14 mouse cellular contexts compared by ENCODE assay signal in the genomic region with DNA sequence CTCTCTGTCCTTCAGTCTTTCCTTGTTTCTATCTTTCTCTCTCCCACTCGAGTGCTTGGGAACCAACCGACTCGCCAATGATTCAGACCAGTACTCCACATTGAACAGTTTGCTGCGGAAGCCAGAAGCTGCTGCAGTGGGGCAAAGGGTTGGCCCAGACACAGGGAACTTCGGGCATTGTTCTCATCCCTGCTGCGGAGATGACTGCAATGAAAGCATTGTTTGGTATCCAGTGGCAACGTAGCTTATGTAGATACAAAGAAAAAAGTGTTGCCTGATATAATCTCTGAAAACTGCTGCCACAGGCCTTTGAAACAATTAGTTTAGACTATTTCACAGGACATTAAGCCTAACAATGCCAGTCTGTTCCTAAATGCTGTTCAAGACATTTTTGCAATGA. TPM values are rescaled to one million over a fixed set of nuclear protein-coding genes. Genes with fewer than 3 reads are reported as not detected.
DNase-seq lines count a peak whose midpoint lies in the region; ATAC-seq and TF ChIP-seq lines count a peak whose summit lies in the region.
"Had no signal": no experiment of that assay in that cellular context is flagged by ENCODE, and none has a peak within 500 bp of the region (broad histone marks: within the 10 kb centered on the region; RNA-seq: fewer than 3 reads in every experiment).

No protein-coding gene starts in this region.

- H3K4me3 ChIP-seq in thymus, adult 2 months (ENCODE audit: control insufficient read depth, insufficient read depth, low read length): no peak overlapping the region
- H3K4me3 ChIP-seq in midbrain, embryonic 14.5 days (replicated peaks; ENCODE audit: low read depth, low read length): no peak overlapping the region
- H3K4me3 ChIP-seq: heart, adult 2 months; liver, embryonic 12.5 days had no signal

- no peaks in the 10 kb centered on the region for H3K27me3 ChIP-seq in thymus, adult 2 months (ENCODE audit: control insufficient read depth, insufficient read depth, low read length)
- no peaks in the 10 kb centered on the region for H3K27me3 ChIP-seq in midbrain, embryonic 14.5 days (ENCODE audit: control insufficient read depth, insufficient read depth, low read length)
- H3K27me3 ChIP-seq: liver, embryonic 12.5 days had no signal

- no peak overlapping the region for H3K9ac ChIP-seq in midbrain, embryonic 14.5 days (replicated peaks; ENCODE audit: low read length)
- H3K9ac ChIP-seq: liver, embryonic 12.5 days had no signal

- peak; percentile 18 for DNase-seq in CD4-positive, CD25-positive, alpha-beta regulatory T cell, adult 2 months (ENCODE audit: low read depth, low spot score)
- DNase-seq in thymus, adult 2 months: no peak
- DNase-seq in thymus, adult 18-20 months: no peak
- DNase-seq in midbrain, embryonic 14.5 days: peak; percentile 57
- no peak for DNase-seq in lung, postnatal 36 days
- no peak for DNase-seq in kidney, postnatal 10 days
- DNase-seq: cerebellum, adult 9-10 months; heart, adult 2 months; heart, postnatal 14 days; kidney, adult 18-20 months had no signal

- peaks cover 12% of the 10 kb centered on the region for H3K4me1 ChIP-seq in thymus, adult 2 months (replicated peaks; ENCODE audit: control insufficient read depth, insufficient read depth, low read length)
- H3K4me1 ChIP-seq in midbrain, embryonic 14.5 days (ENCODE audit: control insufficient read depth, insufficient read depth, low read length): peaks cover 9% of the 10 kb centered on the region
- H3K4me1 ChIP-seq: liver, embryonic 12.5 days had no signal

- no peak for TF ChIP-seq POLR2A in thymus, adult 2 months (IDR thresholded peaks at IDR 0.05; ENCODE audit: control insufficient read depth, extremely low read depth, insufficient read depth, low read length, poor library complexity)

- ATAC-seq in CD4-positive, CD25-positive, alpha-beta regulatory T cell, adult 4 months: no peak
- no peak for ATAC-seq in midbrain, embryonic 14.5 days (ENCODE audit: low FRiP score, low TSS enrichment)
- no peak for ATAC-seq in inflammation-experienced regulatory T-cells, adult 6 months
- ATAC-seq: liver, embryonic 12.5 days; lung, postnatal 0 days had no signal

- no peak for TF ChIP-seq CTCF in thymus, adult 2 months (IDR thresholded peaks at IDR 0.05; ENCODE audit: borderline replicate concordance, control insufficient read depth, extremely low read depth, insufficient read depth, low read length, poor library complexity)

- H3K4me2 ChIP-seq in midbrain, embryonic 14.5 days (ENCODE audit: low read length): no peak overlapping the region
- H3K4me2 ChIP-seq: liver, embryonic 12.5 days had no signal

- H3K36me3 ChIP-seq in thymus, adult 2 months (ENCODE audit: control insufficient read depth, insufficient read depth, low read length): no peaks in the 10 kb centered on the region
- no peaks in the 10 kb centered on the region for H3K36me3 ChIP-seq in midbrain, embryonic 14.5 days (ENCODE audit: control insufficient read depth, insufficient read depth, low read length)
- H3K36me3 ChIP-seq: liver, embryonic 12.5 days had no signal

- WGBS in thymus, adult 2 months: 74% methylated on average over 7 of the region's 7 CpGs
- WGBS in midbrain, embryonic 14.5 days: 7% methylated on average over 7 of the region's 7 CpGs

- H3K27ac ChIP-seq in thymus, adult 2 months (ENCODE audit: control insufficient read depth, insufficient read depth, low read length): peak overlapping the region; percentile 34
- no peak overlapping the region for H3K27ac ChIP-seq in midbrain, embryonic 14.5 days (replicated peaks; ENCODE audit: low read depth, low read length)
- H3K27ac ChIP-seq: heart, adult 2 months; liver, embryonic 12.5 days had no signal

- no peaks in the 10 kb centered on the region for H3K9me3 ChIP-seq in midbrain, embryonic 14.5 days (ENCODE audit: control insufficient read depth, low read length)
- H3K9me3 ChIP-seq: liver, embryonic 12.5 days had no signal

RNA-seq across cellular contexts. Expression of gene Lypd6b, which starts 57.6 kb away (rescaled TPM):
- under 1 TPM; 0.19 to 0.79 TPM for polyA plus RNA-seq in CD4-positive, CD25-positive, alpha-beta regulatory T cell, adult 4 months (2017; shearing (Covaris generic))
- polyA plus RNA-seq in thymus, adult 2 months (2012; rRNA removed): 5.8 and 6.0 TPM in 2 replicates
- 8.7 and 9.7 TPM in 2 replicates for polyA plus RNA-seq in midbrain, embryonic 14.5 days (2014; fragmentation: Nextera tagmentation; extraction: Ambion mirVana)
- polyA plus RNA-seq in inflammation-experienced regulatory T-cells, adult 6 months (2017; shearing (Covaris generic)): under 1 TPM; 0.34 to 0.82 (median 0.44) TPM

Comparison
In these comparisons a context has a peak if more than half of its experiments do, and no peak if none do; other contexts are left out.
1. DNase-seq: peak in CD4-positive, CD25-positive, alpha-beta regulatory T cell, adult 2 months (single experiment) and midbrain, embryonic 14.5 days (single experiment); none in thymus, adult 2 months (single experiment), thymus, adult 18-20 months (0 of 2), lung, postnatal 36 days (single experiment) and kidney, postnatal 10 days (single experiment).